28 mouse cellular contexts compared by ENCODE assay signal in the genomic region with DNA sequence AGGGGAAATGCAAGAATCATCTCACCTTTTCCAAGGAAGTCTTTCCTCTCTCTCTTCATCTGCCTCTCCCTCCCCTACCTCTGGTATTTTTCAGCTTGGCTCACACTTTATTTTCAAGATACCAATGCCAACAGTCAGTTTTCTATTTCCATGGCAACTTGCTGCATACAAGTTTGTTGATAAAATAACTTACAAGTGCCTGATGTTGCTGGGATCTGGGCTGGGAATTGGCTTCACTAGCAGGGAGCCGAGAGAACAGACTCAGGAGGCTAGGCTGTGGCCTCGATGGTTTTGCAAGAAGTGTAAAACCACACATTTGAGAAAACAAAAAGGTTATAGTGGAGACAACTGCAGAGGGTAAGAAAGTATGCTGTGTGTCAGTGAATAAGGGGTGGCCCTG.
DNase-seq lines count a peak whose midpoint lies in the region; ATAC-seq and TF ChIP-seq lines count a peak whose summit lies in the region.
"Had no signal": no experiment of that assay in that cellular context is flagged by ENCODE, and none has a peak within 500 bp of the region (broad histone marks: within the 10 kb centered on the region; RNA-seq: fewer than 3 reads in every experiment).

No protein-coding gene starts in this region.

- no peak for DNase-seq in frontal cortex, postnatal 14 days (ENCODE audit: low spot score in 2 of 2)
- DNase-seq in layer of hippocampus, adult 2 months (ENCODE audit: low spot score in 2 of 2) = peak in 1 of 2 experiments; percentile 47
- no peak for DNase-seq in layer of hippocampus, adult 9-10 months (ENCODE audit: low spot score)
- DNase-seq in brain, adult 2 months (ENCODE audit: low read depth, low spot score) = peak; percentile 53
- DNase-seq in telencephalon, adult 2 months (ENCODE audit: low read depth, low spot score) = peak; percentile 28
- DNase-seq in kidney, adult 18-20 months = no peak
- DNase-seq: adrenal gland, adult 8-10 months; adrenal gland, postnatal 25 days; cerebellum, adult 11 months; cerebellum, adult 2 months; cerebellum, adult 9-11 months; cerebellum, postnatal 25 days; gastrocnemius, adult 2 months; gastrocnemius, postnatal 14 days; heart, adult 18-20 months; heart, postnatal 14 days; heart, postnatal 4 days; kidney, adult 2 months had no signal

- no peak overlapping the region for H3K4me3 ChIP-seq in layer of hippocampus, adult 2 months
- H3K4me3 ChIP-seq: embryonic facial prominence, embryonic 12.5 days; embryonic facial prominence, embryonic 15.5 days; forebrain, embryonic 12.5 days; gastrocnemius, adult 2 months; heart, embryonic 13.5 days; hindbrain, embryonic 12.5 days; hindbrain, embryonic 15.5 days; intestine, embryonic 15.5 days had no signal

- peak; percentile 23; the same call in 1 of the 2 replicates for ATAC-seq in frontal cortex, adult (ENCODE audit: low TSS enrichment)
- ATAC-seq: activated CD4-positive, CD25-positive, alpha-beta regulatory T cell, adult 4 months; CD4-positive, CD25-positive, alpha-beta regulatory T cell, adult 4 months; intestine, embryonic 15.5 days had no signal

- H3K27ac ChIP-seq in layer of hippocampus, adult 2 months = 0 out of 2 replicates have a peak overlapping the region, but pooled peaks have one; percentile 18
- H3K27ac ChIP-seq: embryonic facial prominence, embryonic 12.5 days; embryonic facial prominence, embryonic 15.5 days; forebrain, embryonic 12.5 days; gastrocnemius, adult 2 months; heart, embryonic 13.5 days; hindbrain, embryonic 12.5 days; hindbrain, embryonic 15.5 days; intestine, embryonic 15.5 days had no signal

- no peak for TF ChIP-seq CTCF in layer of hippocampus, adult 2 months (conservative IDR thresholded peaks at IDR 0.05)

Comparison
In these comparisons a context has a peak if more than half of its experiments do, and no peak if none do; other contexts are left out.
1. DNase-seq: peak in brain, adult 2 months (single experiment) and telencephalon, adult 2 months (single experiment); none in frontal cortex, postnatal 14 days (0 of 2), layer of hippocampus, adult 9-10 months (single experiment) and kidney, adult 18-20 months (single experiment).